Mouse (Mus musculus) hindbrain, embryonic 10.5 days (tissue): ENCODE results near the gene Gm11733. TPM values are rescaled to one million over a fixed set of nuclear protein-coding genes. Genes with fewer than 3 reads are reported as not detected.

Experiments used
- DNase-seq: peaks from one replicate; pipeline ENCODE4 v3.0.0-alpha.2; 2017; ENCODE audit warnings: low spot score
- H3K27ac ChIP-seq: fragments of 300-500 bp; sonication (generic); 2 replicates; pipeline ENCODE4 v1.5.1; 2016; ENCODE audit warnings: mild to moderate bottlenecking, moderate library complexity
- H3K27me3 ChIP-seq: fragments of 300-500 bp; sonication (generic); 2 replicates; pipeline ENCODE4 v1.6.1; 2016; ENCODE audit warnings: mild to moderate bottlenecking; ENCODE audit not compliant: poor library complexity, insufficient read depth, severe bottlenecking
- H3K36me3 ChIP-seq: fragments of 300-500 bp; sonication (generic); 2 replicates; pipeline ENCODE4 v1.6.1; 2016; ENCODE audit warnings: mild to moderate bottlenecking, moderate library complexity
- H3K4me1 ChIP-seq: fragments of 300-500 bp; sonication (generic); replicated peaks from 2 replicates; pipeline ENCODE4 v1.6.1; 2016; ENCODE audit warnings: mild to moderate bottlenecking
- H3K4me3 ChIP-seq: fragments of 300-500 bp; sonication (generic); 2 replicates; pipeline ENCODE4 v1.5.1; 2016; ENCODE audit warnings: mild to moderate bottlenecking, moderate library complexity
- H3K9me3 ChIP-seq: fragments of 300-500 bp; sonication (generic); 2 replicates; pipeline ENCODE4 v1.6.1; 2016; ENCODE audit warnings: mild to moderate bottlenecking, moderate library complexity
- WGBS: fragments of 180-500 bp; shearing (Covaris S2); methylation state at CpG from one replicate; pipeline ENCODE4 v1.1.7; 2016; 5-methylcytosine and 5-hydroxymethylcytosine counted together
- polyA plus RNA-seq: library from polyadenylated mRNA; unstranded; fragments of >200 nt; fragmentation: Nextera tagmentation; extraction: Ambion mirVana; gene quantifications from 2 replicates; pipeline ENCODE4 v1.2.1, GENCODE M21; 2016

The Gm11733 gene
- polyA plus RNA-seq, 1 experiment from 2014 or later: not detected

DNA sequence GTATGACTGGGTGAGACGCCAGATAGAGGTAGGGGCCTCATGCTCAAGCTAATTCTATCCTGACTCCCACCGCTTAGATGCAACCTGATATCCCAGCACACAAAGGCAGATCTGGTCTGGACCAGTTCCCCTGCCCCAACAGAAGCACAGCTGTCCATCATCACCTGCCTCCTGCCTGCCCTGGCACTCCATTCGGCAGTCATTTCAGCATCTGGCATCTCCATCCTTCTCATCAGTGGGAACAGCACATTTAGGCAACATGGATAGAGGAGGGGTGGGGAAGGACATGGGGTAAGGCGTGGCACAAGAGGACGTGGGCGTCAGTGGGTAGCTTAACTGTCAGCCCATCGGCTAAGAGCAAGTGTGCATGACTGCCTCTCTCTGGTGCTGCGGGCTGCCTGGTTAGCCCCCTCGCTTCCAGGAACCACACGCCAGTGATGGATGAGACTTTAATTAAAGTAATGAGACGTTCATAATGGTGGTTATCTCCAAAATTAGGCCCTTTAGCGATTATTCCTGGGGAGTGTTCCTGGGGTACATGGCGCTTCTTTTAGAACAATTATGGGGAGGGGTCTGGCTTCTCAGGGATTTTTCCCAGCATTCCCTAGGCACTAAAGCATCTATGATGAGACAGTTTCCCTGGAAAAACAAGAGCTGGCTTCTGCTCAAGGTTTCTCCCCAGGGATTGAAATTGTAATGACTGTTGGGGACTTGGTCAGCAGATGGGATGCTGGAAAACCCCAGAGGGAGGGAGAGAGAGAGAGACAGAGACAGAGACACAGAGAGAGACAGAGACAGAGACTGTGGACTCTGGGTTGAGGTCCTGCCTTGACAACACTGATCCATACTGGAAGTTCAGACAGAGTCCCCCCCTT, 38.0 kb downstream of the Gm11733 start:
- DNase-seq: peak; percentile 21
- H3K27ac ChIP-seq: peak overlapping the region; percentile 54
- H3K27me3 ChIP-seq: peaks cover 10% of the 10 kb centered on the region
- peaks cover 9% of the 10 kb centered on the region; the same call in 1 of the 2 replicates for H3K9me3 ChIP-seq
- H3K4me3 ChIP-seq: no peak overlapping the region
- no peaks in the 10 kb centered on the region for H3K36me3 ChIP-seq
- H3K4me1 ChIP-seq: peaks cover 44% of the 10 kb centered on the region
- WGBS: 69% methylated on average over 13 of the region's 13 CpGs

DNA sequence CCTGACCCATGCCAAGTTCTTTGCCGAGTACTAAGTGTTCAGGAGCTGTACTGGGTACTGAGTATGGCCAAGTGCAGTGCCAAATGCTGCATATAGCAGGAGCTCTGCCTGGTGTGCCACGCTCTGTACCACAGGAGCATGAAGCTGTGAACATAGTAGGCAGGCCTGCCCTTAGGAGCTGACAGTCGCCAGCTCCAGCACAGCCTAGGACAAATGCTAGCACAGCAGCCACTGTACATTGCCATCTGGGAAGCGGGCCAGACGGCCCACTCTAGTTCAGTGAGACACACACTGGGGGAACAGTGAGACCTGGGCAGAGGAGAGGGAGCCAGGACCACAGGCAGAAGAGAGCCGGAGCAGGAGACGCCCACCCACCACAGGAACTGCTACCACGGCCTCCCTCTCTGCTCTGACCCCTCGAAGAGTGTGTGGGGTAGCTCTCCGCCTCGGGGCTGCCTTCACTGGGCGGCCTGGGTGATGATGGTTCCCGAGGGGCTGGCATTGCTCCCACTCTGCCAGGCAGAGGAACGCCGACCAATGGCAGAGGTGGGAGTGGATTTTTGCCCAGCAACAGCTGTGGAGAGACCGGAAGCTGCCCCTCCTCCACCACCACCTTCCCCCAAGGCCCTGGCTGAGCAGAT, 38.8 kb downstream of the Gm11733 start:
- Histone ChIP-seq H3K27me3 (peaks cover 10% of the 10 kb centered on the region), H3K4me3 (no peak overlapping the region), H3K9me3 (peaks cover 9% of the 10 kb centered on the region; the same call in 1 of the 2 replicates), H3K36me3 (no peaks in the 10 kb centered on the region), H3K4me1 (peaks cover 44% of the 10 kb centered on the region), H3K27ac (peak overlapping the region; percentile 71)
- peak; percentile 36 for DNase-seq
- WGBS: 70% methylated on average over 16 of the region's 16 CpGs

- WGBS: 27% methylated on average over 18 of the region's 18 CpGs
- DNase-seq: no peak
- Histone ChIP-seq H3K27ac (peak overlapping the region; percentile 41), H3K27me3 (peaks cover 10% of the 10 kb centered on the region), H3K9me3 (no peaks in the 10 kb centered on the region), H3K4me1 (peaks cover 44% of the 10 kb centered on the region), H3K4me3 (no peak overlapping the region), H3K36me3 (no peaks in the 10 kb centered on the region)
These were observed 41.6 kb downstream of the Gm11733 start for GRCm38 (mm10) chr11:117525606-117526349.

DNA sequence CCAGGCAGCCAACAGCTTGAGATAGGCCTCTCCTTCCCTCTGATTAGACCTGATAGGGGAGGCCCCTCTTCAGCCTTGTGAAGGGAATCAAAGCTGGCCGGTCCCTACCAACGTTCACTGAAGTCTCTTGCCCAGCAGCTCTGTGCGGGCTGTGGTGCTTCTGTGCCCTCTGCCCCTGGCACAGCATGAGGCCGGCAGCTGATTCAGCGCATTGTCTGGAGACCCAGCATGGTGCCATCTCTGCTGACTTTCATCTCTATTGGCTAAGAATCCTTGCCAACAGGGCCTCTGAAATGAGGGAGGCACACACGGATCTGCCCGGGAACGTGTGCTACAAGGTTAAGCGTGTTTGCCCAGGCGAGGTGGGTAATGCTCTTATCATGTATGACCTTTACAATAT, 48.2 kb downstream of the Gm11733 start:
- H3K27me3 ChIP-seq: peaks cover 7% of the 10 kb centered on the region; the same call in 1 of the 2 replicates
- peak; percentile 17 for DNase-seq
- no peaks in the 10 kb centered on the region for H3K9me3 ChIP-seq
- H3K4me1 ChIP-seq: peaks cover 52% of the 10 kb centered on the region
- 32% methylated on average over 10 of the region's 10 CpGs for WGBS
- H3K4me3 ChIP-seq: no peak overlapping the region
- H3K27ac ChIP-seq: peak overlapping the region; percentile 37; the same call in 1 of the 2 replicates
- no peaks in the 10 kb centered on the region for H3K36me3 ChIP-seq

GRCm38 (mm10) chr11:117534912-117535311, 50.7 kb downstream of the Gm11733 start:
- WGBS: 83% methylated on average over 10 of the region's 10 CpGs
- Histone ChIP-seq H3K27me3 (peaks cover 11% of the 10 kb centered on the region; the same call in 1 of the 2 replicates), H3K36me3 (no peaks in the 10 kb centered on the region), H3K9me3 (no peaks in the 10 kb centered on the region), H3K27ac (peak overlapping the region; percentile 46; the same call in 1 of the 2 replicates), H3K4me3 (no peak overlapping the region), H3K4me1 (peaks cover 65% of the 10 kb centered on the region)
- DNase-seq: no peak

GRCm38 (mm10) chr11:117535491-117536304, 51.5 kb downstream of the Gm11733 start:
- Histone ChIP-seq H3K27ac (peak overlapping the region; percentile 4; the same call in 1 of the 2 replicates), H3K4me1 (peaks cover 73% of the 10 kb centered on the region), H3K36me3 (no peaks in the 10 kb centered on the region), H3K9me3 (no peaks in the 10 kb centered on the region), H3K27me3 (peaks cover 14% of the 10 kb centered on the region; the same call in 1 of the 2 replicates), H3K4me3 (no peak overlapping the region)
- no peak for DNase-seq
- WGBS: 64% methylated on average over 9 of the region's 9 CpGs

- H3K27ac ChIP-seq: peak overlapping the region; percentile 4; the same call in 1 of the 2 replicates
- DNase-seq: no peak
- H3K4me1 ChIP-seq: peaks cover 81% of the 10 kb centered on the region
- peaks cover 14% of the 10 kb centered on the region; the same call in 1 of the 2 replicates for H3K27me3 ChIP-seq
- WGBS: 62% methylated on average over 3 of the region's 3 CpGs
- no peak overlapping the region for H3K4me3 ChIP-seq
- no peaks in the 10 kb centered on the region for H3K36me3 ChIP-seq
- no peaks in the 10 kb centered on the region for H3K9me3 ChIP-seq
These were observed 52.4 kb downstream of the Gm11733 start for GRCm38 (mm10) chr11:117536586-117536985.

Other genes starting within 250 kb of the Gm11733 start
- gene Tnrc6c, start 169.9 kb downstream of the Gm11733 start, polyA plus RNA-seq: 11.1 and 14.4 TPM in 2 replicates